Mouse (Mus musculus) kidney, adult 2 months (tissue): ENCODE measurements around the gene 1700006A11Rik.

Source experiments
- CTCF ChIP-seq: fragments of 200-500 bp; conservative IDR thresholded peaks from 2 replicates; pipeline ENCODE4 v1.5.1; 2011; ENCODE audit warnings: low read depth, mild to moderate bottlenecking, control low read depth, low read length, moderate library complexity, mixed read lengths; ENCODE audit not compliant: insufficient read depth, insufficient read length
- POLR2A ChIP-seq: fragments of 200-500 bp; IDR thresholded peaks from one replicate; pipeline ENCODE4 v1.6.1; 2011; ENCODE audit warnings: low read depth, low read length, control low read depth

- no peak for TF ChIP-seq CTCF
- TF ChIP-seq POLR2A: no peak
These were observed 68.3 kb downstream of the 1700006A11Rik start for GRCm38 (mm10) chr3:124357533-124357932.
